Mouse (Mus musculus) CH12.LX (cell line): ENCODE measurements around the gene Ppp4r4. TPM values are rescaled to one million over a fixed set of nuclear protein-coding genes. Genes with fewer than 3 reads are reported as not detected.

Source experiments
- DNase-seq: peaks from one replicate; pipeline ENCODE4 v3.0.0-alpha.2; 2013; ENCODE audit errors: extremely low read depth
- H3K27ac ChIP-seq: 2 replicates; pipeline ENCODE4 v1.5.1; 2012; ENCODE audit warnings: low read depth, mild to moderate bottlenecking, control low read depth, moderate library complexity; ENCODE audit not compliant: insufficient read depth
- H3K27me3 ChIP-seq: replicated peaks from 2 replicates; pipeline ENCODE3; 2012; ENCODE audit warnings: inconsistent platforms
- H3K36me3 ChIP-seq, 2 experiments: replicated peaks in 1 of 2; 2 replicates each; pipeline versions ENCODE3 to v1.6.1; 2012; ENCODE audit warnings: inconsistent platforms in 1 of 2, low read length in 1 of 2, mild to moderate bottlenecking in 1 of 2, mixed read lengths in 1 of 2, moderate library complexity in 1 of 2; ENCODE audit not compliant: control insufficient read depth in 1 of 2, insufficient read depth in 1 of 2
- H3K4me1 ChIP-seq, 2 experiments: 2 replicates each; pipeline ENCODE4 v1.6.1; 2012; ENCODE audit warnings: inconsistent platforms in 1 of 2, moderate library complexity in 1 of 2; ENCODE audit not compliant: insufficient read depth in 2 of 2, control insufficient read depth in 1 of 2
- H3K4me2 ChIP-seq: 2 replicates; pipeline ENCODE4 v1.6.1; 2012; ENCODE audit warnings: low read depth, mild to moderate bottlenecking, control low read depth; ENCODE audit not compliant: poor library complexity, insufficient read depth, severe bottlenecking
- H3K4me3 ChIP-seq, 3 experiments: fragments of 150-350 bp in 1 of 3; sonication (generic) in 1 of 3; replicated peaks in 1 of 3; 2 replicates each; pipeline versions ENCODE3 to v1.5.1; 2011 to 2012; ENCODE audit warnings: low read depth in 2 of 3, low read length in 2 of 3, mild to moderate bottlenecking in 2 of 3, moderate library complexity in 2 of 3, control low read depth in 1 of 3, improper control_type of control experiment in 1 of 3, inconsistent platforms in 1 of 3, mixed read lengths in 1 of 3; ENCODE audit not compliant: poor library complexity in 1 of 3
- H3K79me2 ChIP-seq: replicated peaks from 2 replicates; pipeline ENCODE4 v1.6.1; 2012; ENCODE audit warnings: mild to moderate bottlenecking, moderate library complexity; ENCODE audit not compliant: control insufficient read depth, poor library complexity, insufficient read depth, severe bottlenecking; ENCODE audit errors: extremely low read depth
- H3K9ac ChIP-seq: 2 replicates; pipeline ENCODE4 v1.6.1; 2012; ENCODE audit warnings: low read depth, mild to moderate bottlenecking, control low read depth, moderate library complexity; ENCODE audit not compliant: insufficient read depth
- H3K9me3 ChIP-seq: replicated peaks from 2 replicates; pipeline ENCODE3; 2012; ENCODE audit warnings: low read length, inconsistent platforms, mixed read lengths
- BHLHE40 ChIP-seq: IDR thresholded peaks from 2 replicates; pipeline ENCODE4 v1.6.1; 2011; ENCODE audit warnings: mild to moderate bottlenecking, low read depth, low read length, improper control_type of control experiment
- ELF1 ChIP-seq: IDR thresholded peaks from 2 replicates; pipeline ENCODE4 v1.6.1; 2014; ENCODE audit warnings: low read depth, mild to moderate bottlenecking, inconsistent platforms, low read length, improper control_type of control experiment
- ETS1 ChIP-seq: conservative IDR thresholded peaks from 2 replicates; pipeline ENCODE4 v1.6.1; 2012; ENCODE audit warnings: low read depth, mild to moderate bottlenecking, inconsistent platforms, low read length, improper control_type of control experiment, moderate library complexity
- HCFC1 ChIP-seq: IDR thresholded peaks from 2 replicates; pipeline ENCODE4 v1.6.1; 2012; ENCODE audit warnings: low read depth, mild to moderate bottlenecking, inconsistent platforms, low read length, improper control_type of control experiment
- IRF4 ChIP-seq: IDR thresholded peaks from 2 replicates; pipeline ENCODE4 v1.6.1; 2014; ENCODE audit warnings: low read depth, mild to moderate bottlenecking, inconsistent platforms, low read length, improper control_type of control experiment
- JUN ChIP-seq: IDR thresholded peaks from 2 replicates; pipeline ENCODE4 v1.6.1; 2011; ENCODE audit warnings: low read depth, mild to moderate bottlenecking, low read length, improper control_type of control experiment, moderate library complexity; ENCODE audit not compliant: insufficient read depth
- JUND ChIP-seq: conservative IDR thresholded peaks from 2 replicates; pipeline ENCODE4 v1.6.1; 2011; ENCODE audit warnings: low read depth, low read length, improper control_type of control experiment
- KAT2A ChIP-seq: IDR thresholded peaks from 2 replicates; pipeline ENCODE4 v1.6.1; 2012; ENCODE audit warnings: low read length, improper control_type of control experiment, inconsistent platforms; ENCODE audit not compliant: insufficient replicate concordance
- MAFK ChIP-seq: IDR thresholded peaks from 2 replicates; pipeline ENCODE4 v1.6.1; 2011; ENCODE audit warnings: low read length, improper control_type of control experiment; ENCODE audit not compliant: insufficient replicate concordance
- MAZ ChIP-seq: IDR thresholded peaks from 2 replicates; pipeline ENCODE4 v1.6.1; 2012; ENCODE audit warnings: low read depth, mild to moderate bottlenecking, inconsistent platforms, low read length, improper control_type of control experiment, moderate library complexity
- MEF2A ChIP-seq: IDR thresholded peaks from 2 replicates; pipeline ENCODE4 v1.6.1; 2014; ENCODE audit warnings: low read depth, mild to moderate bottlenecking, inconsistent platforms, low read length, improper control_type of control experiment, borderline replicate concordance
- MXI1 ChIP-seq: IDR thresholded peaks from 2 replicates; pipeline ENCODE4 v1.6.1; 2011; ENCODE audit warnings: mild to moderate bottlenecking, low read depth, low read length, improper control_type of control experiment
- MYC ChIP-seq: IDR thresholded peaks from 2 replicates; pipeline ENCODE4 v1.6.1; 2011; ENCODE audit warnings: low read depth, mild to moderate bottlenecking, improper control_type of control experiment, low read length
- NELFE ChIP-seq: IDR thresholded peaks from 2 replicates; pipeline ENCODE4 v1.6.1; 2011; ENCODE audit warnings: low read depth, low read length, improper control_type of control experiment
- NRF1 ChIP-seq: IDR thresholded peaks from 2 replicates; pipeline ENCODE4 v1.6.1; 2014; ENCODE audit warnings: low read depth, mild to moderate bottlenecking, inconsistent platforms, low read length, improper control_type of control experiment, moderate library complexity
- POLR2A ChIP-seq: IDR thresholded peaks from 2 replicates; pipeline ENCODE4 v1.6.1; 2011; ENCODE audit warnings: low read depth, mild to moderate bottlenecking, improper control_type of control experiment, low read length
- RAD21 ChIP-seq: IDR thresholded peaks from 2 replicates; pipeline ENCODE4 v1.6.1; 2011; ENCODE audit warnings: low read depth, mild to moderate bottlenecking, low read length, improper control_type of control experiment, moderate library complexity
- TBP ChIP-seq: conservative IDR thresholded peaks from 2 replicates; pipeline ENCODE4 v1.6.1; 2011; ENCODE audit warnings: low read depth, low read length, improper control_type of control experiment
- TCF12 ChIP-seq: IDR thresholded peaks from 2 replicates; pipeline ENCODE4 v1.6.1; 2014; ENCODE audit warnings: low read depth, mild to moderate bottlenecking, inconsistent platforms, low read length, improper control_type of control experiment
- UBTF ChIP-seq: IDR thresholded peaks from 2 replicates; pipeline ENCODE4 v1.6.1; 2012; ENCODE audit warnings: low read depth, mild to moderate bottlenecking, inconsistent platforms, low read length, improper control_type of control experiment, moderate library complexity
- USF2 ChIP-seq: conservative IDR thresholded peaks from 2 replicates; pipeline ENCODE4 v1.6.1; 2011; ENCODE audit warnings: low read depth, low read length, improper control_type of control experiment
- ZC3H11A ChIP-seq: IDR thresholded peaks from 2 replicates; pipeline ENCODE4 v1.6.1; 2012; ENCODE audit warnings: low read depth, mild to moderate bottlenecking, inconsistent platforms, low read length, improper control_type of control experiment
- ZKSCAN1 ChIP-seq: IDR thresholded peaks from 2 replicates; pipeline ENCODE4 v1.6.1; 2012; ENCODE audit warnings: low read depth, inconsistent platforms, low read length, improper control_type of control experiment, borderline replicate concordance
- ZMIZ1 ChIP-seq: IDR thresholded peaks from 2 replicates; pipeline ENCODE4 v1.6.1; 2012; ENCODE audit warnings: low read depth, mild to moderate bottlenecking, inconsistent platforms, low read length, improper control_type of control experiment
- ZNF384 ChIP-seq: IDR thresholded peaks from 2 replicates; pipeline ENCODE4 v1.6.1; 2012; ENCODE audit warnings: low read depth, low read length, improper control_type of control experiment, inconsistent platforms
- dilution Hi-C: fragments of 300-500 bp; cut with MboI; formaldehyde crosslinking; loops from 2 replicates; pipeline ENCODE4 v1.14.3; 2020; ENCODE audit warnings: low sequenced_read_pairs; ENCODE audit not compliant: extremely low pct_unique_long_range_greater_than_20kb, extremely low pct_ligation_motif_present
- in situ Hi-C: fragments of 300-500 bp; cut with MboI; formaldehyde crosslinking; loops from 3 replicates; pipeline ENCODE4 v1.14.3; 2019; ENCODE audit warnings: low sequenced_read_pairs, low pct_ligation_motif_present, low pct_unique_long_range_greater_than_20kb, mixed read lengths
- polyA plus RNA-seq: library from polyadenylated mRNA; unstranded; fragments of >175 nt; gene quantifications from 2 replicates; pipeline ENCODE4 v1.2.1, GENCODE M21; 2012; ENCODE audit warnings: low read depth; ENCODE audit not compliant: insufficient read length
- total RNA-seq, 2 experiments: library from RNA; depleted of rRNA; stranded (reverse); fragments of 300-350 nt in 1 of 2; fragments of >200 nt in 1 of 2; gene quantifications; 2 replicates each; pipeline ENCODE4 v1.2.3; 2012 to 2014

The Ppp4r4 gene
- total and polyA plus RNA-seq, 3 experiments = 0.38 to 1.7 (median 0.68) TPM

GRCm38 (mm10) chr12:103487750-103488149 lies 44.3 kb upstream of the Ppp4r4 start:
- Histone ChIP-seq H3K4me3 (no peak overlapping the region), H3K9ac (no peak overlapping the region), H3K9me3 (no peaks in the 10 kb centered on the region), H3K4me2 (no peak overlapping the region), H3K27me3 (peaks cover 12% of the 10 kb centered on the region), H3K79me2 (no peaks in the 10 kb centered on the region), H3K36me3 (no peaks in the 10 kb centered on the region), H3K4me1 (peaks cover 13 to 20% of the 10 kb centered on the region in 2 experiments), H3K27ac (no peak overlapping the region)
- DNase-seq = no peak
- dilution Hi-C loops (no loop called here), in situ Hi-C loops (no loop called here)
- no peak for TF ChIP-seq MYC
- TF ChIP-seq ZNF384 = no peak
- no peak for TF ChIP-seq USF2
- no peak for TF ChIP-seq ELF1
- no peak for TF ChIP-seq HCFC1
- TF ChIP-seq UBTF = no peak
- TF ChIP-seq POLR2A = no peak
- no peak for TF ChIP-seq BHLHE40
- TF ChIP-seq MEF2A = no peak
- TF ChIP-seq ZKSCAN1 = no peak
- TF ChIP-seq ETS1 = no peak
- TF ChIP-seq MAZ = no peak
- TF ChIP-seq ZC3H11A = no peak
- no peak for TF ChIP-seq NELFE
- TF ChIP-seq JUND = no peak
- no peak for TF ChIP-seq RAD21
- no peak for TF ChIP-seq TCF12

GRCm38 (mm10) chr12:103491091-103491730 lies 40.9 kb upstream of the Ppp4r4 start:
- Histone ChIP-seq H3K27me3 (peaks cover 8% of the 10 kb centered on the region), H3K9ac (no peak overlapping the region), H3K79me2 (no peaks in the 10 kb centered on the region), H3K4me2 (no peak overlapping the region), H3K9me3 (no peaks in the 10 kb centered on the region), H3K36me3 (no peaks in the 10 kb centered on the region), H3K4me1 (peaks cover 10 to 43% of the 10 kb centered on the region in 2 experiments), H3K4me3 (no peak overlapping the region), H3K27ac (no peak overlapping the region)
- peak; percentile 20 for DNase-seq
- in situ Hi-C loops = loop anchor here (5.0 kb wide), 1 partner anchor 64 kb away; the partner anchor contains the start of gene Ddx24
- dilution Hi-C loops = no loop called here
- TF ChIP-seq JUND (no peak), HCFC1 (no peak), TBP (no peak), ZMIZ1 (no peak), MAFK (no peak), MEF2A (no peak), POLR2A (no peak), MXI1 (no peak), ZKSCAN1 (no peak), JUN (no peak), KAT2A (no peak), IRF4 (no peak), MYC (no peak), NRF1 (no peak)
